Mouse (Mus musculus) MN1 (cell line): Measurements from ENCODE around the gene Chek1.
A peak's percentile ranks its signal among the peaks of the same experiment; 100 is the strongest.

Experiments
- DNase-seq: peaks from one replicate; pipeline ENCODE4 v3.0.0-alpha.2; 2016; ENCODE audit warnings: low spot score

The Chek1 gene

GRCm38 (mm10) chr9:36727034-36727755 lies at the start of gene Chek1:
Gene Chek1 (minus strand): TSS chr9:36727065.
- DNase-seq = peak; percentile 26

GRCm38 (mm10) chr9:36769048-36769413 lies 42.2 kb upstream of the Chek1 start:
- DNase-seq = no peak

- DNase-seq = peak; percentile 9
These were observed 41.5 kb upstream of the Chek1 start for GRCm38 (mm10) chr9:36768156-36769047.

- DNase-seq = peak; percentile 99
These were observed 40.6 kb upstream of the Chek1 start, which contains the start of gene Stt3a for GRCm38 (mm10) chr9:36767203-36768143. Gene Stt3a (minus strand): TSS chr9:36767679.

- DNase-seq = no peak
These were observed 37.5 kb upstream of the Chek1 start for GRCm38 (mm10) chr9:36764378-36764777.

- peak; percentile 88 for DNase-seq
These were observed 483 bp downstream of the Chek1 start for GRCm38 (mm10) chr9:36726131-36727033.

- no peak for DNase-seq
These were observed 10.2 kb downstream of the Chek1 start for GRCm38 (mm10) chr9:36716624-36717023.

- DNase-seq = no peak
These were observed 19.6 kb downstream of the Chek1 start for GRCm38 (mm10) chr9:36707304-36707703.

GRCm38 (mm10) chr9:36705923-36706322 lies 20.9 kb downstream of the Chek1 start:
- DNase-seq = no peak

GRCm38 (mm10) chr9:36694276-36694675 lies 32.6 kb downstream of the Chek1 start:
- no peak for DNase-seq

- DNase-seq = no peak
These were observed 33.9 kb downstream of the Chek1 start, which contains the start of gene Acrv1 for GRCm38 (mm10) chr9:36692920-36693319. Gene Acrv1 (plus strand): TSS chr9:36693220.

GRCm38 (mm10) chr9:36687329-36687728 lies 39.5 kb downstream of the Chek1 start:
- peak; percentile 17 for DNase-seq

GRCm38 (mm10) chr9:36681424-36681823 lies 45.4 kb downstream of the Chek1 start:
- peak; percentile 6 for DNase-seq
